Comparison of ENCODE assay signal across 22 mouse cellular contexts in the genomic region with DNA sequence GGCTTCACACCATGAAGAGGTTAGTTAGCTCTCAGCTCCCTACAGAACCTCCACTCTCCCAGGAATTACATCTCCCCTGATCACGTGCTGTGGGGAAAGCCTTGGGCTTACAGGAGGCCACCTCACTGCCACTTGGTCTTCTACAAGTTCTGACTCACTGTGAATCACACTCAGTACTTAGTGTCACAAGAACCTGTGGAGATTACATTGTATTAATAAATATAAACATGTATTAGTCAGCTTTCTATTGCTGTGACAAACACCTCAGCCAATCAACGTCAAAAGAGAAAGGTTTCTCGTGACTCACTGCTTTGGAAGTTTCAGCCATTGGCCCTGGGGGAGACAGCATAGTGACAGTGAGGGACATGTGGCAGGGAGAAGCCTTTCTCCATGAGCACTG.
DNase-seq lines count a peak whose midpoint lies in the region; ATAC-seq and TF ChIP-seq lines count a peak whose summit lies in the region.
"Had no signal": no experiment of that assay in that cellular context is flagged by ENCODE, and none has a peak within 500 bp of the region (broad histone marks: within the 10 kb centered on the region; RNA-seq: fewer than 3 reads in every experiment).

No protein-coding gene starts in this region.

- TF ChIP-seq CTCF in Patski (IDR thresholded peaks at IDR 0.05), result no peak

- H3K27me3 ChIP-seq in Patski, result no peaks in the 10 kb centered on the region
- H3K27me3 ChIP-seq: embryonic facial prominence, embryonic 13.5 days; hindbrain, embryonic 12.5 days had no signal

- in situ Hi-C loops in Patski (cut with MboI; ENCODE audit: low pct_unique_long_range_greater_than_20kb), result no loop called here

- POLR2A ChIA-PET in Patski (lab: Charles Lee), result no interaction called here

- peak; percentile 24 for DNase-seq in adrenal gland, adult 8-10 months
- no peak for DNase-seq in adrenal gland, postnatal 25 days
- DNase-seq in 416B (ENCODE audit: low read depth) (peak; percentile 2), Patski (ENCODE audit: low read depth, low spot score) (no peak)
- no peak for DNase-seq in frontal cortex, postnatal 36 days (ENCODE audit: low spot score in 2 of 2)
- DNase-seq in retina, postnatal 1 day, result no peak
- DNase-seq: cerebellum, adult 18-20 months; cerebellum, adult 9-11 months; cerebellum, postnatal 36 days; gastrocnemius, postnatal 36 days; heart, adult 18-20 months; heart, postnatal 10 days; heart, postnatal 4 days; kidney, adult 11 months; kidney, adult 9 months had no signal

- CTCF ChIA-PET in Patski (lab: Charles Lee), result no interaction called here

- ATAC-seq in Patski, result peak; percentile 35
- no peak for ATAC-seq in erythroblast, adult 5-6 weeks (replicated peaks; ENCODE audit: low FRiP score, poor library complexity, severe bottlenecking)
- ATAC-seq: activated CD4-positive, CD25-positive, alpha-beta regulatory T cell, adult 4 months; forebrain, embryonic 14.5 days; hindbrain, embryonic 16.5 days; inflammation-experienced regulatory T-cells, adult 6 months had no signal

Comparison
In these comparisons a context has a peak if more than half of its experiments do, and no peak if none do; other contexts are left out.
1. DNase-seq: peak in adrenal gland, adult 8-10 months (single experiment) and 416B (single experiment); none in adrenal gland, postnatal 25 days (single experiment), Patski (single experiment), frontal cortex, postnatal 36 days (0 of 2) and retina, postnatal 1 day (single experiment).